Mouse (Mus musculus): ENCODE data around the gene Satb1.

Gene Satb1

DNA sequence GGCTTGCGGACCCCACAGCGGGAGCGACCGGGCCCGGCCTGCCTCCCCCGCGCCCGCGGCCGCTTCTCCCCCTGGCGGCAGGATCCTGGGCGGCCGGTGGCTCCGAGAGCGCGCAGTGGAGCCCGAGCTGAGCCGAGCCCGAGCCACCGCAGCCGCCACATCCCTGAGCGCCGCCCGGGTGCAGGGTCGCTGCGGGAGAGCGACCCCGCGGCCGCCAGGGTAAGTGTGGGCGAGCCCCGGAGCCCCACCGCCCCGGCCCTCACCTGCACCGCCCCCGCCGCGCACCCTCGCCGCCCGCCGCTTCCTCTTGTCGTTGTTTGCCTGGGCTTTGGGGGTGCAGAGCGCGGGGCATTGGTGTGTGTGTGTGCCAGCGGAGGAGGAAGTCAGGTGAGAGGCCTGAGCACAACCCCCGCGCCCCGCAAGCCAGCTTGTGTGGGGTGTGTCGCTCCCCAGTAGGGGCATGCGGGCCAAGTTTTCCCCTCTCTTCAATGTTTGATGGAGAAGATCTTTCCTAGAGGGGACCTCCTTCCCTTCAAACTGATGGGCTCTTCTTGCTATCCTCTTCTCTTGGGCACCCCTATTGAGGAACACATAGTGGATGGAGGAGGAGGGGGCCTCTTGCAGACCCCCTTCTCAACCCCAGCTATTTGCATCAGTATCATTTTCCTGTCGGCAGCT, at the start of gene Satb1:
TSS of gene Satb1 (minus strand) at position 391 of the 678 bp plus-strand sequence.
- peak; percentile 76 for DNase-seq (ENCODE audit: low spot score)

DNA sequence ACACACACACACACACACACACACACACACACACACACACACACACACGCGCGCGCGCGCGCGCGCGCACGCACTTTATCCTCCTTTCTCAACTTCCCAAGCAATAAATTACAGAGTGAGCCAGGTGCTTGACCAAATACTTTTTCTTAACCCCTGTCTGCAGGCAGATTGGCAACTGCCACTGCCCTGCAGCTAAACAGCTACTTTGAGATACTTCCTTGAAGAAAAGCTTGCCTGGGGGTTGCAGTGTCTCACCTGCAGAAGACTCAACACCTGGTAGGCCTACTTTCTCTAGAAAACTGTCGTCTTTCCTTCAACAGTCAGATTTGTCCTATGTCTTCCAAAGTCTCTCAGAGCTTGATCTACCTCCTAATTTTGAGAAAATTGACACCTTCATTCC, 49.5 kb upstream of the Satb1 start:
- DNase-seq (ENCODE audit: low spot score) = no peak

DNA sequence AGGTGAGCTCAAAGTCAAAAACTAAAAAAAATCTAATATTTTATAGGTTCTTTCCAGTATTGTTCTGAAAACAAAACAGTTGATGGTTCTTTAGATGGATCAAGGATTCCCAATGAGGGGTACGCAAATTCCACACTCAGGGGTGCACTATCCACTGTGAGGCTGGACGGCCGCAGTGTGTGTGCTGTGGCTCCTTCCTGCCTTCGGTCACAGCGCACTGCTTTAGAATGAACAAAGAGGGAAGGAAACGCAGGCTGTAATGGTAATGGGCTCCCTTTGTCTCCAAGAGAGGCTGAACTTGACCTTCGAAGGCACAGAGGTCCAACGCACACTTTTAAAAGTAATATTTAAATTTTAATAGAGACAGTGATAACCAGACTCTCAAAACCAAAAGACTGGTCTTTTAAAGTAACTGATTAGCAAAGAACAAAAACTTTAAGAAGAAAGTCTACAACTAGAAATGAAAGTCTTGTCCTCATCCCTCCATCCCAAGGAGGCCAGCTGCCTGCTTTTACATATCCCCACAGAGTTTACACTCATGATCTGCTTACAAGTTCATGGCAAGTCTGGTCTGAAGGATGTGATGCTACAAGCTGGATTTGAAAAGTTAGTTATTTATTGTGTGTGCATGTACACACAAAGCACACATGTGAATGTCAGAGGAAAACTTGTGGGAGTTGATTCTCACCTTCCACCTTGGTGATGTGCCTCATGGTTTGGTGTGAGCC, 48.0 kb upstream of the Satb1 start:
- DNase-seq (ENCODE audit: low spot score) = no peak

DNA sequence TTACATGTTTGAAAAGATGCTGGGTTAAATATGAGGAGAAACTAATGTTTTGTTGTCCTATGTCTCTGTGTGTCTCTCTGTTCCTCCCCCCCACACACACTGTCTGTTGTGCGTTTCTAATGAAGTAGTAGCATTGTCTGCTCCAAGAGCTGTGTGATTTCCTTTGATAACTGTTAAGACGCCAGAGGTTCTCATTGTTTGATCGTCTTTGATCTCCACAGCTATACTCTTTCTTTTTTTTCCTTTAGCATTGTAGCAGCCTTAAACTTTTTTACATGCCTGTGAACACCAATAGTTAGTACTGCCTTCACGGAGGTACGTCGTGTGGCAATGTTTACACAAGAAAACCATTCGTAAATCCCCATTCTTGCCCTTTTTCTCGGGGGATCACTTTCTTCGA, 47.1 kb upstream of the Satb1 start:
- DNase-seq (ENCODE audit: low spot score) = no peak

DNA sequence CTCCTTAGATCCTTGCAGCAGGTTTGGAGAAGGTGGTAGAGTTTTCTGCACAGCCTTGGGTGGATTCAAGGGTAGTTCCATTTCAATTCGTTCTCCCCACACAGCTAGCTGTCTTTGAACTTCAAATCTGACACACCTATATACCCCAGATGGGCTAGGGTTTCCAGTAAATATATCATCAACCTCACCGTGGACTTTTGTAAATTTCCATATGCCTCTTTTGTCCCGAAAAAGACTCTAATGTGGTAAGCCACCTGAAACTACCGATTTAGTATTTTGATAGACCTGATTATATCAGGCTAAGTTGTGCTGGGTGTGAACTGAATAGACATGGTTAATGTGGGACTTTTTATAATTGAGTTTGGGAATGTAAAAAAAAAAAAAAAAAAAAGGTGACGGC, 46.6 kb upstream of the Satb1 start:
- DNase-seq (ENCODE audit: low spot score) = no peak

DNA sequence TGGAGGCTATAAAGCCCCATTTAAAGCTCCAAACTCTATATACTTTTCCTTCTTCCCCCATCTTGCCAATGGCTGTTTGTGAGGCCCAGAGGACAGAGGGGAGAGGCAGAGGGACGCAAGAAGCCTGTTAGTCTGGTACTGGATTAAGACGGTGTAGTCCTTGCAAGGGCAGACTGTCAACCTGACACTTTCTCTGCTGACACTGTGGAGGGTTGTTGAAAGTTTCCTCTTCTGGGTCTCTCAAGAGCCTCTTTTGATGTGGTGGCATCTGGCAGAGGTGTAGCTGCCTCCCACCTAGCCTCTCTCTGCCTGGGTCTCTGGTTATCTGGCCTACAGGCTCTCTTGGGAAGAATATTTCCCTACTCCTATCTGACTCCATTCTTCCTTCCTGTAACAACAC, 46.1 kb upstream of the Satb1 start:
- DNase-seq (ENCODE audit: low spot score) = no peak

DNA sequence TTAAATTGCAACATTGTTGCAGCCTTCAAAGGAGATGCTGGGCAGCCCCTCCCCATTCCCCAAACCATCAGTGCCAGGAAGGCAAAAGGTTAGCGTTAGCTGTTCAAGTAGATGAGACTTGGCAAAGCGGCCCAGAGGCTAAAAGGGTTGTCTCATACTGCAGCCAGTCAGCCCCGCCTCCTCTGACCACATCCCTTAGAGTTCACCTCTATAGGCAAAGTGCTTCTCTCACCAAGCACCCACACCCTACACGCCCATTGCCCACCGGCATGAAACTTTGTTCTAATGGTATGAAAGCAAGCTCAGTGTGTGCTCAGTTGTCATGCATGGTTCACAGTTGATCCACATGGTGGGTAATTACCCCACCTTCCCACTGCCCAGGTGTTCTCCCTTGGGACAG, 43.4 kb upstream of the Satb1 start:
- DNase-seq (ENCODE audit: low spot score) = no peak

DNA sequence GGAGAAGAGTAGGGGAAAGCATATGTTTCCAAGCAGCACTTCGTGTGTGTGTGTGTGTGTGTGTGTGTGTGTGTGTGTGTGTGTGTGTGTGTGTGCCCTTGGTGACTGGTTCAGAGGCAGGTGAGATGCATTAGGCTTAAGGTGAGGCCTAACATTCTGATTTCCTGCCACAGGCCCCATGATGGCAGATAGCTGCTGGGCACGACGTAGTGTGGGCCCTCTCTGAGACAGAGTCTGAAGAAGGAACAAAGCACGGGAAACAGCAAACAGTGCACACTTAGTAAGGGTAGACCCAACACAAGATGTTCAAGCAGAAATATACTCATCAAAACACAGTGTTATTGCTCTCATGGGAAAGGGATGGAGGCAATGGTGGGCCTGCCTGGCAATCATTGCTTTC, 24.5 kb upstream of the Satb1 start:
- no peak for DNase-seq (ENCODE audit: low spot score)

DNA sequence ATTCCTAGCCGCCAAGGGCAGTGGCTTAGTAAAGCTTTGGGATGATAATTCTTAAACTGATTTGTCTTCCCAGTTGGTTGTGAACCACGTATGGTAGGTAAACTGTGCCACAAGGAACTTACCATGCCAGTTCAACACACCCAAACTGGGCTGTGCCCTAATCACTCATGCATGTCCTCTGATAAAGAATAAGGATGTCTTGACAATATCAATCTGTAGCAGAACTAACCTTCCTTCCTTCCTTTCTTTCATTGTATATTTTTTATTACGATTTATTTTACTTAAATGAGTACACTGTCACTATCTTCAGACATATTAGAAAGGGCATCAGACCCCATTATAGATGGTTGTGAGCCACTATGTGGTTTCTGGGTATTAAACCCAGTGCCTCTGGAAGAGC, 23.2 kb upstream of the Satb1 start:
- no peak for DNase-seq (ENCODE audit: low spot score)

DNA sequence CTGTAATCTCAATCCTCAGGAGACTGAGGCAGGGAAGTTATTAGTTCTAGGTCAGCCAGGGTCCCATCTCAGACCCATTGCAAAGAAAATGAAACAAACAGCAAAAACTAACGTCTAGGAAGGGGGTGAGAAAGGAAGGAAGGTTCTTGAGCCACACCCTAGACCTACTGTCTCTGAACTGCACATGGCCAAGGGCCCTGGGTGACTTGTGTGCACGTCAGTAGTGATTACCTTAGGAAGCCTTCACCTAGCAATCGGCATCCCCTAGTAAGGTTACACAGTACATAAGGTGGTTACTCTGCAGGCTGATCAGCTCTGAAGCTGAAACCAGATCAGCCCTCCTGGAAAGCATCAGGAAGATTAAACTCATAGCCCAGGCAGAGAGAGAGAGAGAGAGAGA, 22.2 kb upstream of the Satb1 start:
- no peak for DNase-seq (ENCODE audit: low spot score)

DNA sequence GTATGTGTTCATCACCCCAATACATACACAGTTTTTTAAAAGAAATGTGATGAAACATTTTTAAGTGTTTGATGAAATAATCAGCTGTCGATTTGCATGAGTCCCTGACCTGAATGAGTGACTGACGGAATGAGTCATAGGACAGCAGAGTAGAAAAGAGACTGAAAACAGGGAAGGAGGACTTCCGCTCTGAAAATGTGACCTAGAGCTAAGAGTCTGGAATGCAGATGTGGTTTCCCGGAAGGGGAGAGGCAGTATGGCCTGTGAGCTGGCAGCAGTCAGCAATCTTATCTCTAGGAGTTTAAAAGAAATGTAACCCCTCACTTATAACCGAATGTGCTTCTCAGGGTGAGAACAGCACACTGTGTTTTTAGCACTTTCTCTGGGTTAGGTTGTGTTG, 20.9 kb upstream of the Satb1 start:
- no peak for DNase-seq (ENCODE audit: low spot score)

DNA sequence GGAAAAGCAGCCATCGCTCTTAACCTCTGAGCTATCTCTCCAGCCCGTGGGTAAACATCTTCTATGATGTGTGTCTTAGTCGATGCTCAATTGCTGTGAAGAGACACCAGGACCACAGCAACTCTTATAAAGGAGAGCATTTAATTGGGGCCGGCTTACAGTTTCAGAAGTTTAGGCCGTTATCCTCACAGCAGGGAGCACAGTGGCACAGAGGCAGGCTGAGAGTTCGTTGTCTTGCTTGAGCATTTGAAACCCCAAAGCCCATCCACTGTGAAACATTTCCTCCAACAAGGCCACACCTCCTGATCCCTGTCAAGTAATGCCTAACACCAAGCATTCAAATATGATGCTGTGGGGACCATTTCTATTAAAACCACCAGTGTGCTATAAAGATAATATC, 7.5 kb upstream of the Satb1 start:
- DNase-seq (ENCODE audit: low spot score) = no peak

DNA sequence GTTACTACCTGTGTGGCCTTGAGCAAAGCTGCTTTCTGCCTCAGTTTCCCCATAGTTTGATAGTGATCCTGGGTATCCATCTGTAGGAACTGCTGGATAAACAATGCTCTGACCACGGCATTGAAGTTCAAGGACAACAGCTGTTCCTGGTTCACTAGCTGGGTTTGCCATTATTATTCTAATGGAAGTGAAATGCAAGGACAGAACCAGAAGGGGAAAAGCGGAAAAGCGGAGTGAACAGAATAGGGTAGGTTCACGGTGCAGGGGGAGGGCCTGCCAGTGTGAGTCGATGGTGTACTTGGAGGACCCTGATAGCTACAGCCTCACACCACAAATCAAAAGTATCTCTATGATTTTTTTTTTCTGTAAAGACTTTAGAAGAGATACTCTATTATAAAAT, 6.4 kb upstream of the Satb1 start:
- no peak for DNase-seq (ENCODE audit: low spot score)

DNA sequence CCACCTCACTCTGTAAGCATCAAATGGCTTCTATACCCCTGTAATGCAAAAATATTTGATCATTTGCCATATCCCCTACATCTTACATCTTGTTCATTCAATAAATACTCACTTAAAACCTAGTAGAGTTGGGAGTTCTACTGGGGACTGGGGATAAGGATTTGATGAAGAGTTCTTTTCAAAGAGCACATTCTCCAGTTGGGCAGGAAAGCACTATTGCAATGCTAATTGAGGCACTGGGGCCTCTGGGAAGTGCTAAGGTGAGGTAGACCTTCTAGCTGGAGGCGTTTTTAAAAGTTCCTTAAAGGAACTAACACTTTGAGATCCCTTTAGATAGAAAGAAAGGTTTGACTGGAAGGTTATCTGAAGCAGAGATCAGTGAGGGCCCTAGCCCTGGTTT, 3.8 kb upstream of the Satb1 start:
- DNase-seq (ENCODE audit: low spot score) = no peak

DNA sequence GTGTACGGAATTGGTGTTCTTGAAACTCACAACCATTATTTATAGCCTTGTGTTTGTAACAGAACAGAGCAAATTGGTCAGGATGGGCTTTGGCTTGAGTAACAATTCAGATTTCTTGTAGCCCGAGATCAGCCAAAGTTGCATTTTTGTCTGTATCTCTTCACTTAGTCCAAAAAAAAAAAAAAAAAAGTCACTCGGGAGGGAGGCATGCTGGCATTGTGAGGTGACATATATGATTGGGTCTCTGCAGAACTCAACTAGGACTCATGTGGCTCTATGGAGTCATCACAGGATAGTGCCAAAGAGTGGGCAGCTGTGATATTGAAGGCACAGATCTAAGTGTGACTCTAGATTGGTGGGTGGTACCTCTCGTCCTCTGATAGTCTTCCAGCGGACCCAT, 3.2 kb upstream of the Satb1 start:
- no peak for DNase-seq (ENCODE audit: low spot score)

DNA sequence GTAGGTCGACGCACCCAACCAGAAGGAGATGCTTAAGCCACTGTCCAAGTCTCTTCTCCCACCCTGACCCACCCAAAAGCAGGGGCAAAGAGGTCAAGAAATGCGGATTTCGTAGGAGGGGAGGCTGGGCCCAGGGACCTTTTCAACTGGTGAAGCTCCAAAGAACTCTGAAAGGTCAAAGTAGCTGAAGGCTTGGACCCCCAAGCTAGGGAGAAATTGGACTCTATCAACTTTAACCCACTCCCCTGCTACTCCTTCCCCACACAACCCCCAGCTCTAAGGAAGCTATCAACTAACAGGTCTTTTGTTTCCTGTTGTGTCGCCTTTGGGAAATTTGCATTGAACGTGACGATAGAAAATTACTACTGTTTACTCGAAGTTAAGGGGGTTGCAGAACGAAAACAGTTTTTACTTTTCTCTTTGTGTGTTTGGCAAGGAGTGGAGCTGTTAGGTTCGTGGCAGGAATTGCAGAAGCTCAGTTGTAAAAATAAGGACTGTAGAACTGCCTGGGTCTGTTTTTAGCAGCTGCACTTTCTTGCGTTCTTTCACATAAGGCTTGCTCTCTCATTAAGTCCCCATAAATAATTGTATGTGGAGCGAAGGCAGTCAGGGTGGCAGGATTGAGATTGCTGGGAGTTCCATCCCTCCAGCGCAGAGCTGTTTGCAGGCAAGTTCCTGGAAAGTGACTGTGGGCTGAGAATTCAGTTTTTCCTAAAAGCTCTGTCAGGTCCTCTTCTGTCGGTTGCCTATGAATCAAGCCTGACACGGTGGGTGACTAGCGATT, 680 bp upstream of the Satb1 start:
- DNase-seq (ENCODE audit: low spot score) = no peak

DNA sequence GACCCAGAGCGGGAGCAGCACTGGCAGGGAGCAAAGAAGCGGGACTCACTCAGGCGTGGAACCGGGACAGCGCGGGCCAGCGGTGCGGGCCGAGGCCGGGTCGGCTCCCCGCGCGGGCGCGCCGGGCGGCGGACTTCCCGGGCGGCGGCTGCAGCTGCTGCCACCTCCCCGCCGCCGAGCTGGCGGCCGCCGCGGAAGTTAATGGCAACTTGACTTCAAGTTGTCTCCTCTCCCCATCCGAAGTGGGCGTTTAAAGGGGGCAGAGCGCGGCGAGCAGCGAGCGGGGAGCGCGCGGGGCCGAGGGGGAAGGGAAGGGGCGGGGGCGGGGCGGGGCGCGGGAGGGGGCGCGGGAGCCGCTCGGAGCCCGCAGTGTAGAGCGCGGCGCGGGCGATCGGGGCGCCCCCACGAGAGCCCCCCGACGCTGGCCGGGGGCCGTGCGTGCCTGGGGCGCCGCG, 642 bp downstream of the Satb1 start:
- peak; percentile 35 for DNase-seq (ENCODE audit: low spot score)

DNA sequence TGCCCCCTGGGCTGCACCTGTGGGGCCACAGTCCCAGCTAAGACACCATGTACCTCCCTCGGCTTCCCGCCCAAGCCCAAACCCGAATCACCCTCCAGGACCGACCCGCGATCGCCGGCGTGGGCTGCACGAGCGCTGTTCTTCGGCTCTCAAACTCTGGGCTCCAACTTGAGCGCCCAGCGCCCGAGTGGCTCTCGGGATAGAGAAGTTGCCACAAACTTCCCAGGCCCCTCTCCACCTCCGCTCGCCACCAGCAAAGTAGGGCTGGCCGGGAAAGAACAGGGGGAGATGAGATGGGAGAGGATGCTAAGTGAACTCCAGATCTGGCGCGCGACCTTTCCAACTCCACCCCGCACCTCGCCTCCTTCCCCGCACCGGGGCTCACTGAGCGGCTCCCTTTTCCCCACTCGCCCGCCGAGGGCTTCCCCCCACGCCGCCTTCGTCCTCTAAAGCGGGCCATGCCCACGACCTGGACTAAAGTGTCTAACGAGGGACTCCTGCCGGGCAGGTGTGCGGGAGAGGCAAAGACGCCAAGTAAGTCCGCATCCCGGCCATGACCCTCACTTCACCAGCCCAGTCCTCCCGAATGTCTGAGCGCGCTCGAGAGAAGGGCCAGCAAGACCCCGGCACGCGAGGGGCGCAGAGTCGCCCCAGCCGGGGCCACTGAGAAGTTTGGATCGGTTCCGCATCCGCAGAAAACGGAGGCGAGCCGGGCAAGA, 1.2 kb downstream of the Satb1 start:
- no peak for DNase-seq (ENCODE audit: low spot score)

DNA sequence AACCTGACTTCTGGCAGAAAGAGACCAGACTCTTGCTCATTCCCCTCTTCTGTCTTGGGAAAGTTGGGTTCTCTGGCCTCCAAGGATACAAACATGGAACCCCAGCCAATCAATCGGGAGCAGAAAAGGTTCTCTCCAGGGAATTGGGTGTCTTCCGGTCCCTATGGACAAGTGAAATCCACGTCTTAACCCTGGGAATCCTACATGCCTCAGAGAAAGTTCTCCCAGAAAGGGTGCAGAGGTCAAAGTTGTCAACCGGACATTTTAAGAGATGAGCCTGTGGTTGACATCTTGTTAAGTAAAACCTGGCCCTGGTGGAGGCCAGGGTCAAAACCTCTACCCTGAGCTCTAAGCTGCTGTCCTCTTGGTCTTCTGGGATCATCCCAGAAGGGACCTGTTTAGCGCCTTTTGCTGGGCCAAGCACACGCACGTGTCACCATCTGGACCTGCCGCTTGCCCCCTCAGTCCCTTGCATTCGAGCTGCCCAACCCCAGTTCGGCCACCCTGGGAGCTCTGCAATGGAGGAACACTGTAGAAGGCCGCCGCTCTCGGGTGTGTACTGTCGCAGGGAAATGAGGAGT, 1.9 kb downstream of the Satb1 start:
- no peak for DNase-seq (ENCODE audit: low spot score)

DNA sequence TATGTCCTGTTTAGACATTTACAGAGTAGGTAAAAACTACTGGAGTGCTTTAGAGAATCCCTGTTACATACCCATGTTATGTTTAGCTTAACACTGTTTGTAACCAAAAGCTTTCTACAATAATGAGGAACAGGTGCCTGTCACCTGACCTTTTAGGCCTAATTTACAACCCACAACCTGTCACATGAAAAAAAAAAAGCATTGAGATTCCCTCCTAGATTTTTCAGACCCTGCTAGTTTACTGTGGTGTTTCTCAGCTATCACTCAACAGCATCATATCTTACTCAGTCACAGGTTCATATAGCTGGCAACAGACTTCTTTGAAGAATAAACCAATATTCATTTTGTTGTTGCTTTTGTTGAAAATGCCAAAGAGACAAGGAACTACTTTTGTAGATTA, 3.7 kb downstream of the Satb1 start:
- no peak for DNase-seq (ENCODE audit: low spot score)

DNA sequence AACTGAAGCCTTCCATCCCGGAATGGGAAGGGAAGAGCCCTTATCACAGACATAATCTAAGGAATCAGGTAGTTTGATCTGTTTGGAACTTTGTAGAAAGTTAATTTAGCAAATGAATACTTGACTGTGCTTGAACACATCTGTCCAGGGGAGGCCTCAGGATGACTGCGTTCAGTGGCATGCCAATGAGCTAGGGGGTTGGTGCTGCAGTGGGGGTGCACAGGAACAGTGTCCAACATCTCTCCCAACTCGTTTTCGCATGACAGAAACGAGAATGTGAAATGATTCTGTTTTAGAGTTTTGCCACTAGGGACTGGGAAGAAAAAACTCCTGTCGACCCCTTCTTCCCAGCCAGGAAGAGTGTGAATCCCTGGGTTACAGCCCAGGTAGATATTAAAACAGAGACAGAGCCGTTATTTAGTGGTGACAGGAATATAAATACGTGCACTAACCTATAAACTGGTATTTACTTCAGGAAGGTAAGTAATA, 5.1 kb downstream of the Satb1 start:
- DNase-seq (ENCODE audit: low spot score) = no peak

DNA sequence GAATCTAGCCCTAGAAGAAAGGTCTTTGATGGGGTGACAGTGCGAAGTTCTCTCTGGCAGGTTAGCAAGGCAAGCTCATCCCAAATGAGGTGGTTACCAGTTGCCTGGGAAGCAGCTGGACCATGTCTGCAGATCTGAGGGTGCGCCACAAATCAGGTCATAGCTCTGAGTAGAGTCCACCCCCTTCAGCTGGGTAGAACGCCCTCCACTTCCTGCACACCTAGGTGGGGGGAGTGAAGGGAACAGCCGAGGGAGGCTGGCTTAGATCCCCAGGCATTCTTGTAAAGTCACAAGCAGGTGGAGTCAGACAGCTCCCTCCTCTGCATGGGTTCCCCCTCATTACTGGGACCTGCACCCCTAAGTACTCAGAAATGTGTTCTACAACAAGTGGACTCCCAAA, 6.6 kb downstream of the Satb1 start:
- no peak for DNase-seq (ENCODE audit: low spot score)
